Mouse (Mus musculus) testis, adult 2 months (tissue): ENCODE data around the gene Rhbdf2. TPM values are rescaled to one million over a fixed set of nuclear protein-coding genes. Genes with fewer than 3 reads are reported as not detected.

Source experiments
- H3K27ac ChIP-seq: fragments of 200-500 bp; 2 replicates; pipeline ENCODE4 v1.5.1; 2012; ENCODE audit warnings: low read depth, low read length; ENCODE audit not compliant: control insufficient read depth, insufficient read depth
- H3K27me3 ChIP-seq: fragments of 200-500 bp; 2 replicates; pipeline ENCODE4 v1.6.1; 2012; ENCODE audit warnings: mild to moderate bottlenecking, low read length, moderate library complexity; ENCODE audit not compliant: control insufficient read depth, insufficient read depth
- H3K36me3 ChIP-seq: fragments of 200-500 bp; 2 replicates; pipeline ENCODE4 v1.6.1; 2012; ENCODE audit warnings: mild to moderate bottlenecking, low read length; ENCODE audit not compliant: control insufficient read depth, insufficient read depth
- H3K4me1 ChIP-seq: fragments of 200-500 bp; 2 replicates; pipeline ENCODE4 v1.6.1; 2012; ENCODE audit warnings: low read length; ENCODE audit not compliant: control insufficient read depth, insufficient read depth
- H3K4me3 ChIP-seq: fragments of 200-500 bp; 2 replicates; pipeline ENCODE4 v1.5.1; 2012; ENCODE audit warnings: low read depth, mild to moderate bottlenecking, low read length, moderate library complexity, mixed read lengths; ENCODE audit not compliant: control insufficient read depth
- CTCF ChIP-seq: fragments of 200-500 bp; IDR thresholded peaks from 2 replicates; pipeline ENCODE4 v1.5.1; 2012; ENCODE audit warnings: low read depth, mild to moderate bottlenecking, inconsistent platforms, low read length, moderate library complexity; ENCODE audit not compliant: control insufficient read depth, insufficient read depth, insufficient replicate concordance
- POLR2A ChIP-seq: fragments of 200-500 bp; IDR thresholded peaks from 2 replicates; pipeline ENCODE4 v1.6.1; 2012; ENCODE audit warnings: low read depth, mild to moderate bottlenecking, inconsistent platforms, low read length, moderate library complexity; ENCODE audit not compliant: control insufficient read depth
- polyA plus RNA-seq: library from polyadenylated mRNA; depleted of rRNA; stranded (reverse); fragments of >200 nt; gene quantifications from 2 replicates; pipeline ENCODE4 v1.2.3, GENCODE M21; 2012

Gene Rhbdf2
- polyA plus RNA-seq, 1 experiment, result 7.5 TPM

GRCm38 (mm10) chr11:116580031-116580652, 46.7 kb downstream of the Rhbdf2 start:
- no peak overlapping the region for H3K27ac ChIP-seq
- H3K27me3 ChIP-seq, result no peaks in the 10 kb centered on the region
- H3K4me1 ChIP-seq, result peaks cover 9% of the 10 kb centered on the region
- peak overlapping the region; percentile 91 for H3K4me3 ChIP-seq
- no peak for TF ChIP-seq CTCF
- TF ChIP-seq POLR2A, result no peak
- no peaks in the 10 kb centered on the region; the same call in 1 of the 2 replicates for H3K36me3 ChIP-seq

GRCm38 (mm10) chr11:116579280-116579679, 47.5 kb downstream of the Rhbdf2 start:
- no peak overlapping the region for H3K27ac ChIP-seq
- H3K4me3 ChIP-seq, result peak overlapping the region; percentile 1; the same call in 1 of the 2 replicates
- H3K36me3 ChIP-seq, result no peaks in the 10 kb centered on the region; the same call in 1 of the 2 replicates
- H3K27me3 ChIP-seq, result no peaks in the 10 kb centered on the region
- H3K4me1 ChIP-seq, result peaks cover 12% of the 10 kb centered on the region
- TF ChIP-seq CTCF, result no peak
- TF ChIP-seq POLR2A, result no peak

- no peaks in the 10 kb centered on the region; the same call in 1 of the 2 replicates for H3K36me3 ChIP-seq
- peaks cover 18% of the 10 kb centered on the region for H3K4me1 ChIP-seq
- H3K4me3 ChIP-seq, result no peak overlapping the region
- H3K27ac ChIP-seq, result no peak overlapping the region
- H3K27me3 ChIP-seq, result no peaks in the 10 kb centered on the region
- no peak for TF ChIP-seq CTCF
- TF ChIP-seq POLR2A, result no peak
These were observed 51.4 kb downstream of the Rhbdf2 start for GRCm38 (mm10) chr11:116575396-116575795.

DNA sequence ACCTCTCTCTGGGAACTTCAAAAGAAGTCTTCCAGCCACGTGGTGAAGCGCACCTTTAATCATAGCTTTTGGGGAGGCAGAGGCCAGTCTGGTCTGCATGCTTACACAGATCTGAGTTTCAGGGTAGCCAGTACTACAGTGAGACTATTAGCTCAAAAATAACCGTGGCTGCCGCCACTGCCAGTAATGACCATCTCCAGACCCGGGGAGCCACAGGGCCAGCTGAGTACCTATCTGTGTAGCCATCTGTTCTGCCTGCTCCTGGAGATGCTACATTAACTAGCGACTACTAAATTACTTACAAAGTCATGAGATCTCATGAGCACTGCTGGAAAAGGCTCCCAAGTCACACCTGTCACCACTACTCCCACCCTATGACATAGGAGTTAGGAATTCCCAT, 51.8 kb downstream of the Rhbdf2 start:
- H3K4me3 ChIP-seq, result no peak overlapping the region
- H3K27me3 ChIP-seq, result no peaks in the 10 kb centered on the region
- H3K36me3 ChIP-seq, result no peaks in the 10 kb centered on the region; the same call in 1 of the 2 replicates
- H3K4me1 ChIP-seq, result peaks cover 18% of the 10 kb centered on the region
- TF ChIP-seq CTCF (no peak), POLR2A (no peak)
- H3K27ac ChIP-seq, result no peak overlapping the region

GRCm38 (mm10) chr11:116574486-116574885, 52.3 kb downstream of the Rhbdf2 start:
- no peak for TF ChIP-seq CTCF
- no peak for TF ChIP-seq POLR2A
- H3K36me3 ChIP-seq, result no peaks in the 10 kb centered on the region; the same call in 1 of the 2 replicates
- no peak overlapping the region for H3K27ac ChIP-seq
- no peaks in the 10 kb centered on the region for H3K27me3 ChIP-seq
- H3K4me3 ChIP-seq, result no peak overlapping the region
- H3K4me1 ChIP-seq, result peaks cover 18% of the 10 kb centered on the region

DNA sequence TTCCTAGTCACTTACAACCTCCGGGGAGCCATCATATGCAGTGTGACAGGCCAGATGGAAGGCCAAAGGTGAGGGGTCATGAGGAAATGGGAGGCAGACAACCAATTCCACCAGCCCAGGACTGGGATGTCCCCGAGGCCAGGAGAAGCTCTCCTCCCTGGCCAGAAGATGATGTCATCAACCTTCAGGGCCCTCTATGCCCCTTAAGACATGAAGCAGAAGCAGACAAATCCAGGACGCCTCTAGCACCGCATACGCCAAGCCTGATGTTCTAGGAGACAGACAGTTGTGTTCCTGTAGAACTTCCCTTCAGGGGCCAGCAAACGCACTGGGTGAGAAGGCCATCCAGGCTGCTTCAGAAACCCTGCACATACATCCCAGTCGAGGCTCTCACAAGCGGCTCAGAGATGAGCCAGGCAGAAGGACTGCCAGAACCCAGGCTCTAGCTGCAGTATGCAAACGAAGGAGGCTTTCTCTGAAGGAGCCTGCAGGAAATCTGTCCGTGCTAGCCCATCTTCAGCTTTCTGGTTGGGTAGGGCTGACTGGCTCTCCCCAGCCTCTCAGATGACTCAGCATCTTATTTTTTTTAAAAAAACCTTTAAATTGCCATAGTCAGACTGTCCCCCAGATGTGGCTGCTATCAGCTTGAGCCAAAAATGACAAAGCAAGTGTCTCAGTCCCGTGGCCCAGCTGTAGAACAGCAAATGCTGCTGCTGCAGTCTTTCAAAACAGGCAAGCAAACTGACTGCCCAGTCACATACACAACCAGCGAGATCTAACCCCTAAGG, 53.9 kb downstream of the Rhbdf2 start:
- Histone ChIP-seq H3K4me3 (no peak overlapping the region), H3K27ac (no peak overlapping the region), H3K4me1 (peaks cover 18% of the 10 kb centered on the region), H3K36me3 (no peaks in the 10 kb centered on the region), H3K27me3 (no peaks in the 10 kb centered on the region)
- TF ChIP-seq CTCF (no peak), POLR2A (no peak)

DNA sequence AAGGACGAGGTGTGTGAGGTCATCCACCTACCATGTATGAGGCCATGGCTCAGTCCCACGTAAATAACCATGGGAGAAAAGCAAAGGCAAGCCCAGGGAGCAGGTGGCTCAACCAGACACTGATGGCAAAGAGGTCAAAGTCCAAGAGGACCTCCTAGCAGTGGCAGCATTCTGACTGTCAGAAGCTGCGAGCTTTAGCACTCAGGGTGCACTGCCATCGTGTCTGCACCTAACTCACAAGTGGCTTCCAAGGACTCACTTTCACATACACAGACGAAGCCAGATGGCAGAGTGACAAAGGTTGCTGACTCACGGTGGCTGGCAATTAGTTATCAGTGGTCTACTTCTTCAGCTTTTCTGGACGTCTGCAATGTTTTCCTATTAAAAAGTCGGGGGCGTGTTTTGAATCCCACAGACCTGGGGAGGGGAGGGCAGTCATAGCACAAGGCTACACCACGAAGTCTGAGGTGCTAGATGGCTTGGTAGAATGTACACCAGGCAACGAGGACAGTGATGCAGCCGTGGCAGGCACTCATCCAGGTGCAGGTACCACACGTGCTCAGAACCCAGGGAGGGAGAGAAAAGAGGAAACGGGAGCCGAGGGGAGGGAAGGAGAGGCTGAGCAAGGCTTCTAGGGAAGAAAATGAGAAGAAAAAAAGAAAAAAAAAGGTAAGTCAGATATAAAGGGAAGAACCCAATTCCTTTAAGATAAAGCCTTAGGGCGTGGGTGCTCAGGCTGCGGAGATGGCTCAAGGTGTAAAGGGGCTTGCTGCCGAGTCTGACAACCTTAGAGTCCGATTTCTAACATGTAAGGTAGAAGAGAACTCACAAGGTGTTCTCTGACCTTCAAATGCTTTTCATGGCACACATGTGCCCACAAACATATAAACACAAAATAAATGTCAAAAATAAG, 54.8 kb downstream of the Rhbdf2 start:
- TF ChIP-seq POLR2A, result no peak
- no peak for TF ChIP-seq CTCF
- Histone ChIP-seq H3K27ac (no peak overlapping the region), H3K27me3 (no peaks in the 10 kb centered on the region), H3K36me3 (no peaks in the 10 kb centered on the region), H3K4me1 (peaks cover 18% of the 10 kb centered on the region), H3K4me3 (no peak overlapping the region)
